Mouse (Mus musculus) MEL (cell line): ENCODE results near the gene Nutf2-ps1. TPM values are rescaled to one million over a fixed set of nuclear protein-coding genes. Genes with fewer than 3 reads are reported as not detected.

ENCODE experiments used
- DNase-seq: peaks from one replicate; pipeline ENCODE4 v3.0.0; 2011; ENCODE audit warnings: low read depth, low spot score
- H3K27ac ChIP-seq: 2 replicates; pipeline ENCODE4 v1.5.1; 2012; ENCODE audit warnings: low read depth, mild to moderate bottlenecking, control low read depth, low read length, moderate library complexity; ENCODE audit not compliant: control insufficient read depth
- H3K27me3 ChIP-seq, 2 experiments: fragments of 150-350 bp in 1 of 2; sonication (generic) in 1 of 2; 2 replicates each; pipeline ENCODE4 v1.6.1; 2012; ENCODE audit warnings: low read length in 2 of 2, mild to moderate bottlenecking in 2 of 2, improper control_type of control experiment in 1 of 2, moderate library complexity in 1 of 2; ENCODE audit not compliant: insufficient read depth in 2 of 2, control insufficient read depth in 1 of 2
- H3K36me3 ChIP-seq, 2 experiments: 2 replicates each; pipeline ENCODE4 v1.6.1; 2012 to 2014; ENCODE audit warnings: low read length in 2 of 2, improper control_type of control experiment in 1 of 2, inconsistent platforms in 1 of 2, mild to moderate bottlenecking in 1 of 2; ENCODE audit not compliant: insufficient read depth in 2 of 2, control insufficient read depth in 1 of 2
- H3K4me1 ChIP-seq, 2 experiments: fragments of 150-350 bp in 1 of 2; sonication (generic) in 1 of 2; 2 replicates each; pipeline ENCODE4 v1.6.1; 2012; ENCODE audit warnings: low read length in 2 of 2, improper control_type of control experiment in 1 of 2, mild to moderate bottlenecking in 1 of 2; ENCODE audit not compliant: insufficient read depth in 2 of 2, control insufficient read depth in 1 of 2
- H3K4me3 ChIP-seq, 2 experiments: fragments of 150-350 bp in 1 of 2; sonication (generic) in 1 of 2; 2 replicates each; pipeline ENCODE4 v1.5.1; 2012; ENCODE audit warnings: low read depth in 2 of 2, low read length in 2 of 2, mild to moderate bottlenecking in 2 of 2, moderate library complexity in 2 of 2, control low read depth in 1 of 2, improper control_type of control experiment in 1 of 2; ENCODE audit not compliant: control insufficient read depth in 1 of 2, insufficient read depth in 1 of 2
- H3K79me2 ChIP-seq: 2 replicates; pipeline ENCODE4 v1.6.1; 2012; ENCODE audit warnings: mild to moderate bottlenecking, low read length, moderate library complexity; ENCODE audit not compliant: control insufficient read depth, poor library complexity, insufficient read depth
- H3K9ac ChIP-seq: 2 replicates; pipeline ENCODE4 v1.6.1; 2012; ENCODE audit warnings: low read depth, mild to moderate bottlenecking, control low read depth, low read length, moderate library complexity; ENCODE audit not compliant: control insufficient read depth, poor library complexity, severe bottlenecking
- H3K9me3 ChIP-seq: fragments of 150-350 bp; sonication (generic); replicated peaks from 2 replicates; pipeline ENCODE4 v1.6.1; 2012; ENCODE audit warnings: mild to moderate bottlenecking, low read length, improper control_type of control experiment, moderate library complexity; ENCODE audit not compliant: insufficient read depth
- CHD1 ChIP-seq: IDR thresholded peaks from 2 replicates; pipeline ENCODE4 v1.6.1; 2012; ENCODE audit warnings: low read depth, mild to moderate bottlenecking, inconsistent platforms, low read length, improper control_type of control experiment
- CTCF ChIP-seq, 3 experiments: IDR thresholded peaks in 2 of 3; conservative IDR thresholded peaks in 1 of 3; 2 replicates each; pipeline ENCODE4 v1.5.1; 2011 to 2012; ENCODE audit warnings: low read length in 3 of 3, low read depth in 2 of 3, mild to moderate bottlenecking in 2 of 3, improper control_type of control experiment in 1 of 3, inconsistent platforms in 1 of 3, mixed read lengths in 1 of 3, moderate library complexity in 1 of 3; ENCODE audit not compliant: control insufficient read depth in 1 of 3, insufficient read depth in 1 of 3, poor library complexity in 1 of 3, severe bottlenecking in 1 of 3
- ELF1 ChIP-seq: IDR thresholded peaks from 2 replicates; pipeline ENCODE4 v1.6.1; 2014; ENCODE audit warnings: low read depth, mild to moderate bottlenecking, inconsistent platforms, low read length, improper control_type of control experiment, moderate library complexity
- EP300 ChIP-seq, 2 experiments: IDR thresholded peaks; 2 replicates each; pipeline ENCODE4 v1.6.1; 2011; ENCODE audit warnings: improper control_type of control experiment in 2 of 2, low read length in 2 of 2, low read depth in 1 of 2, mild to moderate bottlenecking in 1 of 2
- GABPA ChIP-seq: IDR thresholded peaks from 2 replicates; pipeline ENCODE4 v1.6.1; 2012; ENCODE audit warnings: low read depth, mild to moderate bottlenecking, inconsistent platforms, low read length, improper control_type of control experiment, moderate library complexity
- GATA1 ChIP-seq: IDR thresholded peaks from 2 replicates; pipeline ENCODE4 v1.6.1; 2011; ENCODE audit warnings: low read depth, low read length, improper control_type of control experiment
- HCFC1 ChIP-seq: IDR thresholded peaks from 2 replicates; pipeline ENCODE4 v1.6.1; 2012; ENCODE audit warnings: low read depth, mild to moderate bottlenecking, inconsistent platforms, low read length, improper control_type of control experiment, moderate library complexity
- JUND ChIP-seq: IDR thresholded peaks from 2 replicates; pipeline ENCODE4 v1.6.1; 2011; ENCODE audit warnings: low read depth, mild to moderate bottlenecking, improper control_type of control experiment, low read length
- MXI1 ChIP-seq: IDR thresholded peaks from 2 replicates; pipeline ENCODE4 v1.6.1; 2011; ENCODE audit warnings: mild to moderate bottlenecking, low read depth, low read length, improper control_type of control experiment
- MYB ChIP-seq: IDR thresholded peaks from 2 replicates; pipeline ENCODE4 v1.6.1; 2011; ENCODE audit warnings: mild to moderate bottlenecking, low read depth, low read length, improper control_type of control experiment
- MYC ChIP-seq: IDR thresholded peaks from 2 replicates; pipeline ENCODE4 v1.6.1; 2011; ENCODE audit warnings: low read depth, mild to moderate bottlenecking, low read length, improper control_type of control experiment, moderate library complexity
- NELFE ChIP-seq: IDR thresholded peaks from 2 replicates; pipeline ENCODE4 v1.6.1; 2011; ENCODE audit warnings: low read depth, low read length, improper control_type of control experiment
- NRF1 ChIP-seq: IDR thresholded peaks from 2 replicates; pipeline ENCODE4 v1.6.1; 2014; ENCODE audit warnings: low read depth, mild to moderate bottlenecking, inconsistent platforms, low read length, improper control_type of control experiment, moderate library complexity; ENCODE audit not compliant: poor library complexity, insufficient read depth, severe bottlenecking
- POLR2AphosphoS5 ChIP-seq: IDR thresholded peaks from 2 replicates; pipeline ENCODE4 v1.6.1; 2012; ENCODE audit warnings: low read depth, borderline replicate concordance, mild to moderate bottlenecking, inconsistent platforms, low read length, moderate library complexity, mixed read lengths
- RAD21 ChIP-seq: IDR thresholded peaks from 2 replicates; pipeline ENCODE4 v1.6.1; 2011; ENCODE audit warnings: mild to moderate bottlenecking, low read depth, low read length, improper control_type of control experiment
- SIN3A ChIP-seq: IDR thresholded peaks from 2 replicates; pipeline ENCODE4 v1.6.1; 2012; ENCODE audit warnings: low read length, improper control_type of control experiment, inconsistent platforms
- SMC3 ChIP-seq: IDR thresholded peaks from 2 replicates; pipeline ENCODE4 v1.6.1; 2011; ENCODE audit warnings: low read depth, low read length, improper control_type of control experiment
- TCF12 ChIP-seq: IDR thresholded peaks from 2 replicates; pipeline ENCODE4 v1.6.1; 2014; ENCODE audit warnings: low read depth, mild to moderate bottlenecking, inconsistent platforms, low read length, improper control_type of control experiment, moderate library complexity
- UBTF ChIP-seq: IDR thresholded peaks from 2 replicates; pipeline ENCODE4 v1.6.1; 2012; ENCODE audit warnings: low read depth, mild to moderate bottlenecking, inconsistent platforms, low read length, improper control_type of control experiment, moderate library complexity, borderline replicate concordance; ENCODE audit not compliant: insufficient read depth
- ZKSCAN1 ChIP-seq: IDR thresholded peaks from 2 replicates; pipeline ENCODE4 v1.6.1; 2012; ENCODE audit warnings: low read depth, mild to moderate bottlenecking, inconsistent platforms, low read length, improper control_type of control experiment, moderate library complexity
- ZNF384 ChIP-seq: IDR thresholded peaks from 2 replicates; pipeline ENCODE4 v1.6.1; 2012; ENCODE audit warnings: low read depth, mild to moderate bottlenecking, inconsistent platforms, low read length, improper control_type of control experiment
- polyA plus RNA-seq, 2 experiments: library from polyadenylated mRNA; stranded (reverse) in 1 of 2; unstranded in 1 of 2; fragments of >175 nt in 1 of 2; fragments of >200 nt in 1 of 2; gene quantifications; 2 replicates each; pipeline versions ENCODE4 v1.2.1 to v1.2.4; 2012; ENCODE audit warnings: low replicate concordance in 2 of 2, low read depth in 1 of 2; ENCODE audit not compliant: insufficient read length in 2 of 2, insufficient read depth in 1 of 2, missing spikeins in 1 of 2
- total RNA-seq: library from RNA; depleted of rRNA; stranded (reverse); fragments of 300-350 nt; gene quantifications from 2 replicates; pipeline ENCODE4 v1.2.3, GENCODE M21; 2012

The Nutf2-ps1 gene
- total and polyA plus RNA-seq, 3 experiments = 53.1 to 398 TPM; not detected in 1

GRCm38 (mm10) chr19:53560436-53560835 is 28.4 kb downstream of the Nutf2-ps1 start:
- TF ChIP-seq JUND (no peak), NELFE (no peak)
- DNase-seq = no peak

DNA sequence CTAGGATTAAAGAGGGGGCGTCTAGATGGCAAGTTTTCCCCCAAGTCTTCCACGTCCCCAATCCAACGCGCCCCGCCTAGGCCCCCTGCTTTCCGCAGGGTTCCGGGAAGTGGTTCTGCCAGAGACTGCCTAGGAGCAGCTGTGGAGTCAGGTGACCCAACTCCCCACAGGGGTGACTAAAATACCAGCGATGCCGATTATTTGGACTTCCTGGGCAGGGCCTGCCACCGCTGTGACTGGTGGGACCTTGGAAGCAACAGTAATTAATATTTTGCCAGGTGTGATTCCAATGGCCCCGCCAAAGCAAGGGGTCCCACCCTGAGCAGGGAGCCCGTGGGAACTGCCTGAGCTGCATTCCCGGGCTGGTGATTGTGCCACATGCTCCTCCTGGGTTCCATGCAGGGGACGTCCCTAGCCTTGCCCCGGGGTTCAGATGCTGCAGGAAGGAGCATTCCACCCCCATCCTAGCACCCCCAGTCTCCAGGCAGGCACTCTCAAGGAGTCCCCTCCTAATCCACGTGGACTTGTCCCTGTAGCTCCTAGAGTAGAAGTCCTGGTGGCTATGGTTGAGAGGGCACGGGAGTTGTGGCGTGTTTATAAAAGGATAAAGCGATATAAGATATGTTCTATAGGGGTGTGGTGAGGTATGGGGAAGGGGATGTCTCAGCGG is 31.5 kb downstream of the Nutf2-ps1 start:
- Histone ChIP-seq H3K4me3 (no peak overlapping the region), H3K27ac (no peak overlapping the region), H3K27me3 (peaks cover 5 to 10% of the 10 kb centered on the region in 2 experiments), H3K9ac (no peak overlapping the region), H3K36me3 (no peaks in the 10 kb centered on the region)
- TF ChIP-seq ZNF384 (no peak), SIN3A (no peak), GATA1 (no peak), CTCF (IDR thresholded peaks at IDR 0.05 in 2 of 3, conservative IDR thresholded peaks at IDR 0.05 in 1 of 3; ENCODE audit: control insufficient read depth in 1 of 3, insufficient read depth in 1 of 3, low read depth in 2 of 3, low read length in 3 of 3, poor library complexity in 1 of 3, severe bottlenecking in 1 of 3) (no peak), MXI1 (no peak), MYC (no peak), ELF1 (no peak), POLR2AphosphoS5 (no peak), CHD1 (no peak), RAD21 (no peak), SMC3 (no peak), MYB (no peak), ZKSCAN1 (no peak)
- TF ChIP-seq, all 39 proteins: peak for 0
- no peaks in the 10 kb centered on the region for H3K4me1 ChIP-seq
- H3K9me3 ChIP-seq = no peaks in the 10 kb centered on the region
- DNase-seq = no peak
- H3K79me2 ChIP-seq = no peaks in the 10 kb centered on the region

More at GRCm38 (mm10) chr19:53560436-53560835, 28.4 kb downstream of the Nutf2-ps1 start:
- no peaks in the 10 kb centered on the region for H3K9me3 ChIP-seq
- no peak overlapping the region for H3K9ac ChIP-seq
- no peaks in the 10 kb centered on the region for H3K36me3 ChIP-seq
- H3K4me1 ChIP-seq = no peaks in the 10 kb centered on the region
- no peaks in the 10 kb centered on the region for H3K79me2 ChIP-seq
- no peak overlapping the region for H3K27ac ChIP-seq
- H3K4me3 ChIP-seq = no peak overlapping the region
- peaks cover 5 to 12% of the 10 kb centered on the region in 2 experiments for H3K27me3 ChIP-seq

GRCm38 (mm10) chr19:53556841-53557240 is 32.0 kb downstream of the Nutf2-ps1 start:
- no peak overlapping the region for H3K27ac ChIP-seq
- H3K4me3 ChIP-seq = no peak overlapping the region
- H3K36me3 ChIP-seq = no peaks in the 10 kb centered on the region
- H3K9me3 ChIP-seq = no peaks in the 10 kb centered on the region
- no peak overlapping the region for H3K9ac ChIP-seq
- TF ChIP-seq EP300 (IDR thresholded peaks at IDR 0.05; ENCODE audit: low read depth in 1 of 2, low read length in 2 of 2) (no peak), TCF12 (no peak), HCFC1 (no peak), ELF1 (no peak), SIN3A (no peak), GABPA (no peak), UBTF (no peak), NRF1 (no peak), MYC (no peak)
- no peaks in the 10 kb centered on the region for H3K4me1 ChIP-seq
- no peak for DNase-seq
- H3K79me2 ChIP-seq = no peaks in the 10 kb centered on the region
- peaks cover 4 to 7% of the 10 kb centered on the region in 2 experiments for H3K27me3 ChIP-seq
